Mouse (Mus musculus): ENCODE measurements at regions not wholly inside any gene's neighbourhood (a gene's known extent, or its start where the extent isn't known, plus 50 kb on each side); places are given as distances from the start of the nearest gene placed in this dataset.

GRCm38 (mm10) chr15:6209301-6209700 is 90.3 kb upstream of the Dab2 start:
- TF ChIP-seq JUND (conservative IDR thresholded peaks at IDR 0.05; ENCODE audit: low read depth, low read length): no peak
- TF ChIP-seq UBTF (IDR thresholded peaks at IDR 0.05; ENCODE audit: low read depth, low read length): no peak
- 0 out of 2 replicates have a peak, but pooled peaks have one; percentile 1 for TF ChIP-seq ZC3H11A (IDR thresholded peaks at IDR 0.05; ENCODE audit: low read depth, low read length)
- TF ChIP-seq RAD21 (IDR thresholded peaks at IDR 0.05; ENCODE audit: low read depth, low read length): peak; percentile 73
- no peak for TF ChIP-seq POLR2AphosphoS2 (IDR thresholded peaks at IDR 0.05; ENCODE audit: low read depth, low read length)
- no peak for TF ChIP-seq SIN3A (IDR thresholded peaks at IDR 0.05; ENCODE audit: low read length)
- no peak for TF ChIP-seq CHD1 (IDR thresholded peaks at IDR 0.05; ENCODE audit: low read depth, low read length)
- no peak for TF ChIP-seq POLR2A (IDR thresholded peaks at IDR 0.05; ENCODE audit: low read depth, low read length)
- TF ChIP-seq CTCF (conservative IDR thresholded peaks at IDR 0.05 in 1 of 2, IDR thresholded peaks at IDR 0.05 in 1 of 2; ENCODE audit: low read depth in 2 of 2, low read length in 2 of 2): peak; percentile 36 to 72; a peak in 3 of 4 replicates
- no peak for TF ChIP-seq NRF1 (IDR thresholded peaks at IDR 0.05; ENCODE audit: low read depth, low read length)
- TF ChIP-seq SMC3 (IDR thresholded peaks at IDR 0.05; ENCODE audit: low read depth, low read length): peak; percentile 61
- TF ChIP-seq MEF2A (IDR thresholded peaks at IDR 0.05; ENCODE audit: borderline replicate concordance, low read depth, low read length): no peak
- Histone ChIP-seq H3K36me3 (replicated peaks in 1 of 2; ENCODE audit: control insufficient read depth in 1 of 2, insufficient read depth in 1 of 2, low read length in 1 of 2) (no peaks in the 10 kb centered on the region), H3K4me1 (ENCODE audit: control insufficient read depth in 1 of 2, insufficient read depth in 2 of 2) (no peaks in the 10 kb centered on the region), H3K79me2 (replicated peaks; ENCODE audit: control insufficient read depth, extremely low read depth, insufficient read depth, poor library complexity, severe bottlenecking) (no peaks in the 10 kb centered on the region), H3K4me2 (ENCODE audit: insufficient read depth, low read depth, poor library complexity, severe bottlenecking) (no peak overlapping the region), H3K27me3 (replicated peaks) (no peaks in the 10 kb centered on the region), H3K9me3 (replicated peaks; ENCODE audit: low read length) (peaks cover 2% of the 10 kb centered on the region), H3K27ac (ENCODE audit: insufficient read depth, low read depth) (no peak overlapping the region), H3K4me3 (replicated peaks in 1 of 3; ENCODE audit: low read depth in 2 of 3, low read length in 2 of 3, poor library complexity in 1 of 3) (no peak overlapping the region), H3K9ac (ENCODE audit: insufficient read depth, low read depth) (no peak overlapping the region)
- in situ Hi-C loops (cut with MboI; ENCODE audit: low pct_ligation_motif_present, low pct_unique_long_range_greater_than_20kb, low sequenced_read_pairs) (loop anchor here (25.0 kb wide), 1 partner anchor 972 kb away; the partner anchor contains the start of gene Ptger4), dilution Hi-C loops (cut with MboI; ENCODE audit: extremely low pct_ligation_motif_present, extremely low pct_unique_long_range_greater_than_20kb, low sequenced_read_pairs) (no loop called here)
- peak; percentile 53 for DNase-seq (ENCODE audit: extremely low read depth)

- in situ Hi-C loops (cut with MboI; ENCODE audit: low pct_ligation_motif_present, low pct_unique_long_range_greater_than_20kb, low sequenced_read_pairs): loop anchor here (25.0 kb wide), 1 partner anchor 981 kb away; the partner anchor contains the start of gene Ptger4
Measured at GRCm38 (mm10) chr15:6218087-6218486, 81.5 kb upstream of the Dab2 start.

GRCm38 (mm10) chr15:6225227-6225626 is 74.4 kb upstream of the Dab2 start:
- H3K27me3 ChIP-seq (replicated peaks): no peaks in the 10 kb centered on the region
- TF ChIP-seq IRF4 (IDR thresholded peaks at IDR 0.05; ENCODE audit: low read depth, low read length): no peak
- TF ChIP-seq NRF1 (IDR thresholded peaks at IDR 0.05; ENCODE audit: low read depth, low read length): no peak
- TF ChIP-seq CTCF (conservative IDR thresholded peaks at IDR 0.05 in 1 of 2, IDR thresholded peaks at IDR 0.05 in 1 of 2; ENCODE audit: low read depth in 2 of 2, low read length in 2 of 2): no peak
- no peak for TF ChIP-seq RCOR1 (conservative IDR thresholded peaks at IDR 0.05; ENCODE audit: low read depth, low read length)
- TF ChIP-seq JUND (conservative IDR thresholded peaks at IDR 0.05; ENCODE audit: low read depth, low read length): no peak
- no peak for TF ChIP-seq TBP (conservative IDR thresholded peaks at IDR 0.05; ENCODE audit: low read depth, low read length)
- TF ChIP-seq CHD2 (IDR thresholded peaks at IDR 0.05; ENCODE audit: low read length): no peak

More at GRCm38 (mm10) chr15:6218087-6218486, 81.5 kb upstream of the Dab2 start:
- Histone ChIP-seq H3K9me3 (replicated peaks; ENCODE audit: low read length) (no peaks in the 10 kb centered on the region), H3K4me1 (ENCODE audit: control insufficient read depth in 1 of 2, insufficient read depth in 2 of 2) (no peaks in the 10 kb centered on the region), H3K9ac (ENCODE audit: insufficient read depth, low read depth) (no peak overlapping the region), H3K4me3 (replicated peaks in 1 of 3; ENCODE audit: low read depth in 2 of 3, low read length in 2 of 3, poor library complexity in 1 of 3) (no peak overlapping the region), H3K27me3 (replicated peaks) (no peaks in the 10 kb centered on the region), H3K27ac (ENCODE audit: insufficient read depth, low read depth) (no peak overlapping the region), H3K79me2 (replicated peaks; ENCODE audit: control insufficient read depth, extremely low read depth, insufficient read depth, poor library complexity, severe bottlenecking) (no peaks in the 10 kb centered on the region), H3K36me3 (replicated peaks in 1 of 2; ENCODE audit: control insufficient read depth in 1 of 2, insufficient read depth in 1 of 2, low read length in 1 of 2) (no peaks in the 10 kb centered on the region), H3K4me2 (ENCODE audit: insufficient read depth, low read depth, poor library complexity, severe bottlenecking) (no peak overlapping the region)
- TF ChIP-seq RCOR1 (conservative IDR thresholded peaks at IDR 0.05; ENCODE audit: low read depth, low read length) (no peak), SMC3 (IDR thresholded peaks at IDR 0.05; ENCODE audit: low read depth, low read length) (no peak), UBTF (IDR thresholded peaks at IDR 0.05; ENCODE audit: low read depth, low read length) (no peak), MAFK (IDR thresholded peaks at IDR 0.05; ENCODE audit: insufficient replicate concordance, low read length) (no peak), ZMIZ1 (IDR thresholded peaks at IDR 0.05; ENCODE audit: low read depth, low read length) (no peak), TBP (conservative IDR thresholded peaks at IDR 0.05; ENCODE audit: low read depth, low read length) (no peak), EP300 (IDR thresholded peaks at IDR 0.05; ENCODE audit: low read length) (no peak), NRF1 (IDR thresholded peaks at IDR 0.05; ENCODE audit: low read depth, low read length) (no peak)
- DNase-seq (ENCODE audit: extremely low read depth): no peak
- dilution Hi-C loops (cut with MboI; ENCODE audit: extremely low pct_ligation_motif_present, extremely low pct_unique_long_range_greater_than_20kb, low sequenced_read_pairs): no loop called here

More at GRCm38 (mm10) chr15:6225227-6225626, 74.4 kb upstream of the Dab2 start:
- Histone ChIP-seq H3K27ac (ENCODE audit: insufficient read depth, low read depth) (no peak overlapping the region), H3K4me2 (ENCODE audit: insufficient read depth, low read depth, poor library complexity, severe bottlenecking) (no peak overlapping the region), H3K4me1 (ENCODE audit: control insufficient read depth in 1 of 2, insufficient read depth in 2 of 2) (no peaks in the 10 kb centered on the region), H3K4me3 (replicated peaks in 1 of 3; ENCODE audit: low read depth in 2 of 3, low read length in 2 of 3, poor library complexity in 1 of 3) (no peak overlapping the region), H3K9ac (ENCODE audit: insufficient read depth, low read depth) (no peak overlapping the region), H3K9me3 (replicated peaks; ENCODE audit: low read length) (no peaks in the 10 kb centered on the region), H3K36me3 (replicated peaks in 1 of 2; ENCODE audit: control insufficient read depth in 1 of 2, insufficient read depth in 1 of 2, low read length in 1 of 2) (no peaks in the 10 kb centered on the region), H3K79me2 (replicated peaks; ENCODE audit: control insufficient read depth, extremely low read depth, insufficient read depth, poor library complexity, severe bottlenecking) (no peaks in the 10 kb centered on the region)
- in situ Hi-C loops (cut with MboI; ENCODE audit: low pct_ligation_motif_present, low pct_unique_long_range_greater_than_20kb, low sequenced_read_pairs): loop anchor here (25.0 kb wide), 2 partner anchors 212 to 387 kb away; partner anchors contain the start of gene C9
- DNase-seq (ENCODE audit: extremely low read depth): no peak
- dilution Hi-C loops (cut with MboI; ENCODE audit: extremely low pct_ligation_motif_present, extremely low pct_unique_long_range_greater_than_20kb, low sequenced_read_pairs): no loop called here
